Mouse (Mus musculus) brain, embryonic 14.5 days (tissue): Measurements from ENCODE around the gene Snrpb.

ENCODE experiments used
- CTCF ChIP-seq: fragments of 200-500 bp; IDR thresholded peaks from 2 replicates; pipeline ENCODE4 v1.5.1; 2012; ENCODE audit warnings: inconsistent platforms, mild to moderate bottlenecking, moderate library complexity, borderline replicate concordance; ENCODE audit not compliant: insufficient read depth, insufficient read length; ENCODE audit errors: extremely low read depth
- POLR2A ChIP-seq: fragments of 200-500 bp; IDR thresholded peaks from 2 replicates; pipeline ENCODE4 v1.6.1; 2012; ENCODE audit warnings: mild to moderate bottlenecking, inconsistent platforms, borderline replicate concordance; ENCODE audit not compliant: poor library complexity, insufficient read depth, insufficient read length, severe bottlenecking; ENCODE audit errors: extremely low read depth

DNA sequence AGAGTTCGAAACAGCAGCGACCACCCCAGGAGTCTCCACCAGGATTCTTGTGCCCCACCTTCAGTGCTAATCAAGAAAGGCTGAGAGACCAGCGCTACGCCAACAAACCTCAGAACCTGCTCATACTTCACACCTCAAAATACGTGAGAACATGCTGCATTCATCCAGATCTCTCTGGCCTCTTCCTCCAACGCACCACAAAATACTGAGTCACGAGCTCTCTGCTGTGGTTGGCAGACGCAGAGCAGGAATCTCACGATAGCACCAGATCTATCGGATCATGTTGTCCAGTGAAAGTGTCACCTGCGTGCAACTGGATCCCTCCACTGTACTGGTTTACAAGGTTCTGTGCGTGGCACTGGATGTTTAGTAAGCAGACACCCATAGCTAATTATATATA lies 9.2 kb upstream of the Snrpb start:
- TF ChIP-seq CTCF (no peak), POLR2A (no peak)
